Mouse (Mus musculus): ENCODE results near the gene Rnase10. TPM values are rescaled to one million over a fixed set of nuclear protein-coding genes. Genes with fewer than 3 reads are reported as not detected.
"Not testable (repeated sequence)": the region's sequence is repeated elsewhere in the genome, so short reads cannot be mapped to it uniquely, and the experiment has no call there.

Rnase10 gene
- polyA plus RNA-seq (2015; fragmentation: Nextera tagmentation; extraction: Ambion mirVana): 0.36 and 0.42 TPM in 2 replicates

GRCm38 (mm10) chr14:51007152-51007801 lies at the start of gene Rnase10:
TSS of gene Rnase10 (plus strand) at chr14:51007751.
- H3K9me3 ChIP-seq (replicated peaks): no peaks in the 10 kb centered on the region
- no peaks in the 10 kb centered on the region for H3K36me3 ChIP-seq
- H3K4me2 ChIP-seq: peak within 1 kb of the TSS; percentile 25
- peak within 1 kb of the TSS; percentile 91 for H3K27ac ChIP-seq
- no peak within 1 kb of the TSS for H3K4me3 ChIP-seq
- H3K4me1 ChIP-seq (replicated peaks): peaks cover 22% of the 10 kb centered on the region
- WGBS: 74% methylated on average over 8 of the region's 8 CpGs
- no peaks in the 10 kb centered on the region for H3K27me3 ChIP-seq
- ATAC-seq (replicated peaks; ENCODE audit: insufficient number of reproducible peaks, insufficient read depth, low FRiP score, low read depth): no peak
- H3K9ac ChIP-seq: no peak within 1 kb of the TSS

- not testable (repeated sequence) for H3K36me3 ChIP-seq; H3K27me3 ChIP-seq; H3K9ac ChIP-seq; H3K9me3 ChIP-seq (replicated peaks); H3K27ac ChIP-seq; ATAC-seq (replicated peaks; ENCODE audit: insufficient number of reproducible peaks, insufficient read depth, low FRiP score, low read depth); H3K4me2 ChIP-seq; H3K4me1 ChIP-seq (replicated peaks); H3K4me3 ChIP-seq
- 87% methylated on average over 5 of the region's 5 CpGs for WGBS
Observed at GRCm38 (mm10) chr14:50958289-50958995, 49.1 kb upstream of the Rnase10 start.

GRCm38 (mm10) chr14:50968216-50968980 lies 39.2 kb upstream of the Rnase10 start:
- Histone ChIP-seq H3K36me3 (no peaks in the 10 kb centered on the region), H3K27me3 (no peaks in the 10 kb centered on the region), H3K27ac (no peak overlapping the region), H3K4me1 (replicated peaks) (peaks cover 4% of the 10 kb centered on the region), H3K9me3 (replicated peaks) (no peaks in the 10 kb centered on the region), H3K9ac (no peak overlapping the region), H3K4me2 (no peak overlapping the region), H3K4me3 (no peak overlapping the region)
- 84% methylated on average over 5 of the region's 5 CpGs for WGBS
- ATAC-seq (replicated peaks; ENCODE audit: insufficient number of reproducible peaks, insufficient read depth, low FRiP score, low read depth): no peak

GRCm38 (mm10) chr14:50969041-50969440 lies 38.5 kb upstream of the Rnase10 start:
- no peaks in the 10 kb centered on the region for H3K36me3 ChIP-seq
- H3K4me2 ChIP-seq: no peak overlapping the region
- no peaks in the 10 kb centered on the region for H3K9me3 ChIP-seq (replicated peaks)
- WGBS: 25% methylated on average over 1 of the region's 1 CpGs
- H3K4me1 ChIP-seq (replicated peaks): peaks cover 4% of the 10 kb centered on the region
- H3K27me3 ChIP-seq: no peaks in the 10 kb centered on the region
- no peak for ATAC-seq (replicated peaks; ENCODE audit: insufficient number of reproducible peaks, insufficient read depth, low FRiP score, low read depth)
- no peak overlapping the region; the same call in 1 of the 2 replicates for H3K27ac ChIP-seq
- no peak overlapping the region for H3K9ac ChIP-seq
- H3K4me3 ChIP-seq: no peak overlapping the region

- WGBS: 22% methylated on average over 12 of the region's 12 CpGs
- Histone ChIP-seq H3K4me2 (peak overlapping the region; percentile 35; the same call in 1 of the 2 replicates), H3K4me3 (no peak overlapping the region), H3K9ac (no peak overlapping the region), H3K9me3 (replicated peaks) (no peaks in the 10 kb centered on the region), H3K4me1 (replicated peaks) (peaks cover 6% of the 10 kb centered on the region), H3K27me3 (no peaks in the 10 kb centered on the region), H3K27ac (no peak overlapping the region; the same call in 1 of the 2 replicates), H3K36me3 (no peaks in the 10 kb centered on the region)
- no peak for ATAC-seq (replicated peaks; ENCODE audit: insufficient number of reproducible peaks, insufficient read depth, low FRiP score, low read depth)
Observed at GRCm38 (mm10) chr14:50969558-50970544, 37.7 kb upstream of the Rnase10 start.

- no peak overlapping the region for H3K27ac ChIP-seq
- ATAC-seq (replicated peaks; ENCODE audit: insufficient number of reproducible peaks, insufficient read depth, low FRiP score, low read depth): no peak
- no peak overlapping the region for H3K9ac ChIP-seq
- H3K36me3 ChIP-seq: no peaks in the 10 kb centered on the region
- peaks cover 6% of the 10 kb centered on the region for H3K4me1 ChIP-seq (replicated peaks)
- H3K4me3 ChIP-seq: no peak overlapping the region
- WGBS: 59% methylated on average over 1 of the region's 1 CpGs
- H3K4me2 ChIP-seq: no peak overlapping the region
- no peaks in the 10 kb centered on the region for H3K27me3 ChIP-seq
- H3K9me3 ChIP-seq (replicated peaks): no peaks in the 10 kb centered on the region
Observed at GRCm38 (mm10) chr14:50970822-50971221, 36.7 kb upstream of the Rnase10 start.

- 94% methylated on average over 5 of the region's 5 CpGs for WGBS
- H3K27me3 ChIP-seq; H3K4me1 ChIP-seq (replicated peaks); H3K4me2 ChIP-seq; H3K9me3 ChIP-seq (replicated peaks); ATAC-seq (replicated peaks; ENCODE audit: insufficient number of reproducible peaks, insufficient read depth, low FRiP score, low read depth); H3K9ac ChIP-seq; H3K4me3 ChIP-seq; H3K36me3 ChIP-seq; H3K27ac ChIP-seq: not testable (repeated sequence)
Observed at GRCm38 (mm10) chr14:50973054-50973453, 34.5 kb upstream of the Rnase10 start.

GRCm38 (mm10) chr14:50973700-50974099 lies 33.9 kb upstream of the Rnase10 start:
- H3K27ac ChIP-seq: no peak overlapping the region
- H3K9ac ChIP-seq: no peak overlapping the region
- no peaks in the 10 kb centered on the region for H3K27me3 ChIP-seq
- peaks cover 9% of the 10 kb centered on the region for H3K4me1 ChIP-seq (replicated peaks)
- ATAC-seq (replicated peaks; ENCODE audit: insufficient number of reproducible peaks, insufficient read depth, low FRiP score, low read depth): no peak
- no peak overlapping the region for H3K4me3 ChIP-seq
- no peaks in the 10 kb centered on the region for H3K36me3 ChIP-seq
- H3K9me3 ChIP-seq (replicated peaks): no peaks in the 10 kb centered on the region
- WGBS: 40% methylated on average over 4 of the region's 4 CpGs
- H3K4me2 ChIP-seq: no peak overlapping the region

GRCm38 (mm10) chr14:50975001-50975400 lies 32.5 kb upstream of the Rnase10 start:
- no peak overlapping the region for H3K27ac ChIP-seq
- H3K4me2 ChIP-seq: no peak overlapping the region
- WGBS: 57% methylated on average over 5 of the region's 5 CpGs
- H3K9ac ChIP-seq: no peak overlapping the region
- H3K9me3 ChIP-seq (replicated peaks): no peaks in the 10 kb centered on the region
- H3K4me1 ChIP-seq (replicated peaks): peaks cover 5% of the 10 kb centered on the region; the same call in 1 of the 2 replicates
- no peak overlapping the region for H3K4me3 ChIP-seq
- no peaks in the 10 kb centered on the region for H3K27me3 ChIP-seq
- ATAC-seq (replicated peaks; ENCODE audit: insufficient number of reproducible peaks, insufficient read depth, low FRiP score, low read depth): no peak
- no peaks in the 10 kb centered on the region for H3K36me3 ChIP-seq

- H3K4me1 ChIP-seq (replicated peaks): peaks cover 5% of the 10 kb centered on the region; the same call in 1 of the 2 replicates
- H3K36me3 ChIP-seq: no peaks in the 10 kb centered on the region
- peak overlapping the region; percentile 26 for H3K4me2 ChIP-seq
- no peaks in the 10 kb centered on the region for H3K9me3 ChIP-seq (replicated peaks)
- ATAC-seq (replicated peaks; ENCODE audit: insufficient number of reproducible peaks, insufficient read depth, low FRiP score, low read depth): 0 out of 2 replicates have a peak, but pooled peaks have one; percentile 32
- 27% methylated on average over 9 of the region's 9 CpGs for WGBS
- no peak overlapping the region for H3K27ac ChIP-seq
- no peak overlapping the region for H3K9ac ChIP-seq
- H3K4me3 ChIP-seq: no peak overlapping the region
- no peaks in the 10 kb centered on the region for H3K27me3 ChIP-seq
Observed at GRCm38 (mm10) chr14:50976674-50977073, 30.9 kb upstream of the Rnase10 start.
